Mouse (Mus musculus) heart, embryonic 12.5 days (tissue): ENCODE data around the gene Acyp2. TPM values are rescaled to one million over a fixed set of nuclear protein-coding genes. Genes with fewer than 3 reads are reported as not detected.
"Not testable (repeated sequence)": the region's sequence is repeated elsewhere in the genome, so short reads cannot be mapped to it uniquely, and the experiment has no call there.

Experiments
- ATAC-seq: fragments of 200-750 bp; cut with Nextera tagmentation; 2 replicates; pipeline ENCODE4 v1.8.0; 2017; ENCODE audit warnings: moderate TSS enrichment, moderate library complexity; ENCODE audit not compliant: insufficient number of reproducible peaks, low FRiP score
- H3K27ac ChIP-seq: fragments of 300-500 bp; sonication (generic); 2 replicates; pipeline ENCODE4 v1.5.1; 2016; ENCODE audit warnings: mild to moderate bottlenecking, moderate library complexity; ENCODE audit not compliant: poor library complexity, severe bottlenecking
- H3K27me3 ChIP-seq: fragments of 300-500 bp; sonication (generic); replicated peaks from 2 replicates; pipeline ENCODE4 v1.6.1; 2016; ENCODE audit warnings: mild to moderate bottlenecking, moderate library complexity
- H3K36me3 ChIP-seq: fragments of 300-500 bp; sonication (generic); 2 replicates; pipeline ENCODE4 v1.6.1; 2016; ENCODE audit warnings: mild to moderate bottlenecking, moderate library complexity
- H3K4me1 ChIP-seq: fragments of 300-500 bp; sonication (generic); replicated peaks from 2 replicates; pipeline ENCODE4 v1.6.1; 2016; ENCODE audit warnings: mild to moderate bottlenecking
- H3K4me2 ChIP-seq: fragments of 300-500 bp; sonication (generic); 2 replicates; pipeline ENCODE4 v1.6.1; 2016; ENCODE audit warnings: mild to moderate bottlenecking, moderate library complexity
- H3K4me3 ChIP-seq: fragments of 300-500 bp; sonication (generic); 2 replicates; pipeline ENCODE4 v1.5.1; 2016; ENCODE audit warnings: mild to moderate bottlenecking
- H3K9ac ChIP-seq: fragments of 300-500 bp; sonication (generic); 2 replicates; pipeline ENCODE4 v1.6.1; 2016; ENCODE audit warnings: mild to moderate bottlenecking, moderate library complexity
- H3K9me3 ChIP-seq: fragments of 300-500 bp; sonication (generic); replicated peaks from 2 replicates; pipeline ENCODE4 v1.6.1; 2016; ENCODE audit warnings: mild to moderate bottlenecking, moderate library complexity
- WGBS: fragments of 180-500 bp; shearing (Covaris S2); methylation state at CpG from one replicate; pipeline ENCODE4 v1.1.7; 2016; 5-methylcytosine and 5-hydroxymethylcytosine counted together
- polyA plus RNA-seq: library from polyadenylated mRNA; unstranded; fragments of >200 nt; fragmentation: Nextera tagmentation; extraction: Ambion mirVana; gene quantifications from 2 replicates; pipeline ENCODE4 v1.2.1, GENCODE M21; 2016

Acyp2 gene
- polyA plus RNA-seq, 1 experiment from 2014 or later: 27.7 TPM

- not testable (repeated sequence) for H3K4me3 ChIP-seq, ATAC-seq, H3K4me2 ChIP-seq, H3K4me1 ChIP-seq, H3K27ac ChIP-seq, H3K9me3 ChIP-seq, H3K36me3 ChIP-seq, H3K9ac ChIP-seq, H3K27me3 ChIP-seq
- 75% methylated on average over 1 of the region's 1 CpGs for WGBS
Observed at GRCm38 (mm10) chr11:30621386-30622363, 27.7 kb downstream of the Acyp2 start.

- H3K4me1 ChIP-seq: peaks cover 9% of the 10 kb centered on the region; the same call in 1 of the 2 replicates
- no peak overlapping the region for H3K4me3 ChIP-seq
- no peak overlapping the region for H3K27ac ChIP-seq
- no peaks in the 10 kb centered on the region for H3K9me3 ChIP-seq
- no peak for ATAC-seq
- H3K27me3 ChIP-seq: no peaks in the 10 kb centered on the region
- H3K4me2 ChIP-seq: no peak overlapping the region
- no peak overlapping the region for H3K9ac ChIP-seq
- H3K36me3 ChIP-seq: no peaks in the 10 kb centered on the region
- 71% methylated on average over 4 of the region's 4 CpGs for WGBS
Observed at GRCm38 (mm10) chr11:30618235-30618634, 31.2 kb downstream of the Acyp2 start.

- no peaks in the 10 kb centered on the region for H3K36me3 ChIP-seq
- no peak overlapping the region for H3K9ac ChIP-seq
- no peak for ATAC-seq
- H3K27me3 ChIP-seq: no peaks in the 10 kb centered on the region
- H3K4me2 ChIP-seq: no peak overlapping the region
- 31% methylated on average over 2 of the region's 2 CpGs for WGBS
- H3K4me3 ChIP-seq: no peak overlapping the region
- no peaks in the 10 kb centered on the region for H3K9me3 ChIP-seq
- H3K4me1 ChIP-seq: peaks cover 9% of the 10 kb centered on the region; the same call in 1 of the 2 replicates
- H3K27ac ChIP-seq: no peak overlapping the region
Observed at GRCm38 (mm10) chr11:30617571-30618097, 31.8 kb downstream of the Acyp2 start.

GRCm38 (mm10) chr11:30615977-30616376, 33.4 kb downstream of the Acyp2 start:
- ATAC-seq: no peak
- no peak overlapping the region for H3K27ac ChIP-seq
- no peak overlapping the region for H3K9ac ChIP-seq
- H3K36me3 ChIP-seq: no peaks in the 10 kb centered on the region
- no peaks in the 10 kb centered on the region for H3K27me3 ChIP-seq
- WGBS: 63% methylated on average over 1 of the region's 1 CpGs
- H3K4me3 ChIP-seq: no peak overlapping the region
- H3K4me1 ChIP-seq: peaks cover 9% of the 10 kb centered on the region; the same call in 1 of the 2 replicates
- H3K9me3 ChIP-seq: no peaks in the 10 kb centered on the region
- no peak overlapping the region for H3K4me2 ChIP-seq

GRCm38 (mm10) chr11:30613916-30614546, 35.4 kb downstream of the Acyp2 start:
- Histone ChIP-seq H3K9me3 (no peaks in the 10 kb centered on the region), H3K4me3 (no peak overlapping the region), H3K4me2 (no peak overlapping the region), H3K27ac (no peak overlapping the region), H3K4me1 (peaks cover 6% of the 10 kb centered on the region; the same call in 1 of the 2 replicates), H3K27me3 (no peaks in the 10 kb centered on the region), H3K36me3 (no peaks in the 10 kb centered on the region), H3K9ac (no peak overlapping the region)
- WGBS: 67% methylated on average over 1 of the region's 1 CpGs
- ATAC-seq: no peak

DNA sequence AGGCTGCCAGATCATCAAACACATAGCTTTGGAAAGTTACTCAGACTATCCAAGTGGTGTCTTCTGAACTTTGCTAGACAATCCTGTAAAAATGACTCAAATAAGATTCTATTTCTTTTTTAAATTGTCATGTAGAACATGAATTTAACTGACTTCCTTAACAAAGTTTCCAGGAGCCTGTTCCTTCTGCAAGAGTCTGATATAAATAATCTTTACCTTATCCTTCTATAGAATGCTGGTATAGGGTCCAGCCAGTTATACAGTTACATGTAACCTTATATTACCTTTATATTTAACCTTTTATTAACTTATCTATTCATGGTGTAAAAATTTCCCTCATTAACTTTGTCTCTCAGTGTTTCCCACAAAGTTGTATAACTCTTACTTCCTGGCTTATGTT, 36.7 kb downstream of the Acyp2 start:
- no peaks in the 10 kb centered on the region for H3K27me3 ChIP-seq
- no peak overlapping the region for H3K4me2 ChIP-seq
- H3K4me3 ChIP-seq: no peak overlapping the region
- no peak overlapping the region for H3K27ac ChIP-seq
- H3K9ac ChIP-seq: no peak overlapping the region
- no peak for ATAC-seq
- no peaks in the 10 kb centered on the region for H3K9me3 ChIP-seq
- H3K4me1 ChIP-seq: peaks cover 6% of the 10 kb centered on the region; the same call in 1 of the 2 replicates
- H3K36me3 ChIP-seq: no peaks in the 10 kb centered on the region

DNA sequence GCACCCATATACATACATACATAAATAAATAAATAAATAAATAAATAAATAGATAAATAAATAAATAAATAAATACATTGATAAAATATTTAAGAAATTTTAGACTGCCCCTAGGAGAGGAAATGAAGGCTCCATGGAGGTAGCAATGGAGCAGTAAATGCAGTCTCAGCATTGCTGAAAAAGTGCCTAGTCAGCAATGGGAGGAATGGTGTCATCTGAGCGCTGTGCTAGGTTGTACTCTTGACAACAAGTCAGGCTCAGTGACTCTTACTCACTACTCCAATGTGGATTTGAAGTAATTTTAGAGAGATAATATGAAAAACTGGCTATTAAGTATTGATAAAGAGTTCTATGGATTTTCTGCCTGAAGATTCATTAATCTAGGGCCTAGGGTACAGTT, 40.1 kb downstream of the Acyp2 start:
- Histone ChIP-seq H3K36me3 (no peaks in the 10 kb centered on the region), H3K27me3 (no peaks in the 10 kb centered on the region)

DNA sequence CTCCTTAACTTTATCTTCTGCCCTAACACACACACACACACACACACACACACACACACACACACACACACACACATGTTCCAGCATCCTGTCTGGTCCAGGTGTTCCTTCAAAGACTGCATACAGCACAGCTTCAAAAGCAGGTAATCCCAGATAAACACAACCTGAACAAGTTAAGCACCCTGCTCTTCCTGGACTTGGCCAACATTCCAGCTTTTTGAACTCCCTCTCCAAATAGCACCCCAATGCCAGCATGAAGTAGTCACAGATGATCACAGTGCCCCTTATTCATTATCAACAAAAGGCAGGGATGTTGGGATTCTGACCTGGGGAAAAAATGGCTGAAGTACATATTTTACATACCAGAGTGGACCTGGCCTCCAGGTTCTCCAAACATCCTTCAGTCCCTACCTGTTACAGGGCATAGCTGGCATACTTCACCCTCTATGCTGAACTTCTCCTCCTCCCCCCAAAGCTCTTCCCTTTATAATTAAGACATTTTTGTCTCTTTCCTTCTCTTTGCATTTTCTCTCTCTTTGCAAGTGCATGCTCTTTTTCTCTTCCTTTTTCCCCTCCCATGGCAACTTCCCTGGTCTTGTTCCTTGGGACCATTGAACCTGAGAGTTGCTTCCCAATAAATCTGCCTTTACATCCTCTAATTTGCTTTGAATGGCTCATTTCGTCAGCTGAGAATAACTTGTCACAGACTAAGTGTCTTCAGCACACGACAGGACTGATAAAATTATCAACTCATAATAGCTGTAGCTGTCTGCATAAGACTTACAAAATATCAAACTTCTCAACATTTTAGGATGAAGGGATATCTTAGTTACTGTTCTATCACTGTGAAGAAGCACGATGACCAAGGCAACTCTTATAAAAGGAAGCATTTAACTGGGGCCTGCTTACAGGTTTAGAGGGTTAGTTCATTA, 41.5 kb downstream of the Acyp2 start:
- H3K4me2 ChIP-seq: no peak overlapping the region
- 51% methylated on average over 3 of the region's 3 CpGs for WGBS

More for the DNA sequence above, 40.1 kb downstream of the Acyp2 start:
- no peak overlapping the region for H3K27ac ChIP-seq
- H3K9ac ChIP-seq: no peak overlapping the region
- H3K4me2 ChIP-seq: no peak overlapping the region
- 97% methylated on average over 1 of the region's 1 CpGs for WGBS
- ATAC-seq: no peak
- H3K9me3 ChIP-seq: no peaks in the 10 kb centered on the region
- H3K4me3 ChIP-seq: no peak overlapping the region
- H3K4me1 ChIP-seq: 0 out of 2 replicates have a peak, but pooled peaks cover 2% of the 10 kb centered on the region

GRCm38 (mm10) chr11:30597259-30597658, 52.1 kb downstream of the Acyp2 start:
- Histone ChIP-seq H3K4me3 (no peak overlapping the region), H3K27ac (no peak overlapping the region), H3K4me2 (no peak overlapping the region), H3K4me1 (no peaks in the 10 kb centered on the region), H3K27me3 (no peaks in the 10 kb centered on the region), H3K36me3 (no peaks in the 10 kb centered on the region), H3K9ac (no peak overlapping the region), H3K9me3 (no peaks in the 10 kb centered on the region)
- no peak for ATAC-seq
- 75% methylated on average over 3 of the region's 3 CpGs for WGBS

More for the DNA sequence above, 41.5 kb downstream of the Acyp2 start:
- H3K9me3 ChIP-seq: no peaks in the 10 kb centered on the region
- H3K4me1 ChIP-seq: 0 out of 2 replicates have a peak, but pooled peaks cover 2% of the 10 kb centered on the region
- no peak overlapping the region for H3K27ac ChIP-seq
- no peak overlapping the region for H3K9ac ChIP-seq
- no peaks in the 10 kb centered on the region for H3K36me3 ChIP-seq
- ATAC-seq: no peak
- no peaks in the 10 kb centered on the region for H3K27me3 ChIP-seq
- H3K4me3 ChIP-seq: no peak overlapping the region

DNA sequence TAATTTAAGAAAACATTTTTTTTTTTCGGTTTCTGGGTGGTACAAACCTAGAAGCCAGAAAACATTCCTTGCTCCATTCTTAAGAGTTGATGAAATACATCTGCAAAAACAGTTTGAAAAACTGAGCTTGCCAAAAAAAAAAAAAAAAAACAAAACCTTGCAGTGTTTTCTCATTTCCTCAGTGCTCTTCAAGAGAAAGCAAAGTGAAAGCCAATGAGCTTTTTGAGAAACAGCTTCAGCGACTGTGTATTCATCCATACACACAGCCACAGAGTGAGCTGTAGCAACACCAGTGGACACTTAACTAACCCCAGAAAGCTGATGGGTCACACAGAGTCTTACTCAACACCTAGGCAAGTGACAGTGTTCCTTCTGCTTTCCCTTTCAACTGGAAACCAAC, 69.4 kb downstream of the Acyp2 start:
- Histone ChIP-seq H3K4me1 (0 out of 2 replicates have a peak, but pooled peaks cover 2% of the 10 kb centered on the region), H3K9ac (no peak overlapping the region), H3K27me3 (no peaks in the 10 kb centered on the region), H3K36me3 (peaks cover 9% of the 10 kb centered on the region; the same call in 1 of the 2 replicates), H3K4me3 (no peak overlapping the region), H3K4me2 (no peak overlapping the region), H3K27ac (no peak overlapping the region), H3K9me3 (peaks cover 8% of the 10 kb centered on the region)
- no peak for ATAC-seq
- 76% methylated on average over 2 of the region's 2 CpGs for WGBS
